In the genomic region with DNA sequence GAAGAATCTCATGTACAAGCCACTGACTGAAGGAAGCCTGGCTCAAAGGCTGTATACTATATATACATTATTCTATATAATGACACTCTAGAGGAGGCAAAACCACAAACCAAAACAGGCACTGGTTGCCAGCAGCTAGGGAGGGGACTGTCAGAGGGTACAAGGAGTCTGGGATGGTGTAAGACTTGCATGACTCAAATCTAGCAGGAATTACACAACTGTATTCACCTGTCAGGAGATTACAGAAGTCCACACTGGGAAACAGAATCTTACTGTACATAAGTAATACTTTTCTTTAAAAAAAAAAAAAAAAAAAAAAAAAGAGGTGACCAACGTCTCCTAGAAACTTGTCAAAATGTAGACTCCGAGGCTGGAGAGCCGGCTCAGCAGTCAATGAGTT, we compare ENCODE assay signal across 20 mouse cellular contexts. TPM values are rescaled to one million over a fixed set of nuclear protein-coding genes. Genes with fewer than 3 reads are reported as not detected.
A peak's percentile ranks its signal among the peaks of the same experiment; 100 is the strongest.
DNase-seq lines count a peak whose midpoint lies in the region; ATAC-seq and TF ChIP-seq lines count a peak whose summit lies in the region.
"Had no signal": no experiment of that assay in that cellular context is flagged by ENCODE, and none has a peak within 500 bp of the region (broad histone marks: within the 10 kb centered on the region; RNA-seq: fewer than 3 reads in every experiment).

No protein-coding gene starts in this region.

- H3K4me2 ChIP-seq in limb, embryonic 15.5 days = no peak overlapping the region
- H3K4me2 ChIP-seq in stomach, postnatal 0 days (replicated peaks; ENCODE audit: low read depth) = no peak overlapping the region
- H3K4me2 ChIP-seq: forebrain, embryonic 15.5 days; hindbrain, embryonic 12.5 days had no signal

- WGBS in limb, embryonic 15.5 days = 73% methylated on average over 3 of the region's 3 CpGs
- 94% methylated on average over 3 of the region's 3 CpGs for WGBS in limb, embryonic 10.5 days
- WGBS in stomach, postnatal 0 days = 71% methylated on average over 3 of the region's 3 CpGs

- TF ChIP-seq CTCF in stomach, postnatal 0 days (IDR thresholded peaks at IDR 0.05; ENCODE audit: low read depth) = no peak

- no peak overlapping the region for H3K9ac ChIP-seq in limb, embryonic 15.5 days
- no peak overlapping the region for H3K9ac ChIP-seq in stomach, postnatal 0 days (ENCODE audit: low read length)
- H3K9ac ChIP-seq: forebrain, embryonic 15.5 days; hindbrain, embryonic 12.5 days had no signal

- H3K36me3 ChIP-seq in limb, embryonic 15.5 days = 0 out of 2 replicates have a peak, but pooled peaks cover 4% of the 10 kb centered on the region
- H3K36me3 ChIP-seq in limb, embryonic 10.5 days = 0 out of 2 replicates have a peak, but pooled peaks cover 3% of the 10 kb centered on the region
- H3K36me3 ChIP-seq in stomach, postnatal 0 days (ENCODE audit: control insufficient read depth, insufficient read depth, low read length) = no peaks in the 10 kb centered on the region; the same call in 1 of the 2 replicates

- DNase-seq in limb, embryonic 10.5 days (ENCODE audit: low spot score) = no peak
- peak; percentile 39 for DNase-seq in 416B (ENCODE audit: low read depth)
- peak; percentile 19 for DNase-seq in NIH3T3 (ENCODE audit: low read depth)
- DNase-seq in stomach, postnatal 0 days (ENCODE audit: low spot score) = no peak
- DNase-seq in right cerebral cortex, postnatal 25 days = no peak
- DNase-seq in frontal cortex, postnatal 25 days (ENCODE audit: low spot score in 2 of 2) = no peak
- DNase-seq: adrenal gland, adult 2 months; adrenal gland, postnatal 25 days; cerebellum, adult 18-20 months; cerebellum, adult 9-11 months; cerebellum, postnatal 36 days; gastrocnemius, postnatal 14 days; heart, postnatal 10 days; heart, postnatal 4 days had no signal

- no peak; the same call in 1 of the 2 replicates for ATAC-seq in limb, embryonic 15.5 days (ENCODE audit: insufficient number of reproducible peaks, low FRiP score, low TSS enrichment, low read depth)
- ATAC-seq in stomach, postnatal 0 days (ENCODE audit: low FRiP score, low TSS enrichment) = no peak
- ATAC-seq: forebrain, embryonic 15.5 days; hindbrain, embryonic 16.5 days; inflammation-experienced regulatory T-cells, adult 6 months had no signal

- H3K9me3 ChIP-seq in limb, embryonic 15.5 days = no peaks in the 10 kb centered on the region
- H3K9me3 ChIP-seq in limb, embryonic 10.5 days (replicated peaks) = no peaks in the 10 kb centered on the region
- H3K9me3 ChIP-seq in stomach, postnatal 0 days (ENCODE audit: control insufficient read depth, low read length) = no peaks in the 10 kb centered on the region
- H3K9me3 ChIP-seq: forebrain, embryonic 15.5 days; hindbrain, embryonic 12.5 days had no signal

- no peaks in the 10 kb centered on the region for H3K4me1 ChIP-seq in limb, embryonic 15.5 days
- H3K4me1 ChIP-seq in limb, embryonic 10.5 days = no peaks in the 10 kb centered on the region
- no peaks in the 10 kb centered on the region for H3K4me1 ChIP-seq in stomach, postnatal 0 days (replicated peaks; ENCODE audit: control insufficient read depth, insufficient read depth)
- H3K4me1 ChIP-seq: forebrain, embryonic 15.5 days had no signal

- H3K27me3 ChIP-seq in limb, embryonic 15.5 days = no peaks in the 10 kb centered on the region
- no peaks in the 10 kb centered on the region for H3K27me3 ChIP-seq in limb, embryonic 10.5 days (ENCODE audit: low read depth, poor library complexity, severe bottlenecking)
- H3K27me3 ChIP-seq in stomach, postnatal 0 days (ENCODE audit: control insufficient read depth, insufficient read depth, low read length) = no peaks in the 10 kb centered on the region
- H3K27me3 ChIP-seq: CH12.LX; forebrain, embryonic 15.5 days; hindbrain, embryonic 12.5 days had no signal

- H3K4me3 ChIP-seq in limb, embryonic 15.5 days = no peak overlapping the region
- H3K4me3 ChIP-seq in limb, embryonic 10.5 days = no peak overlapping the region
- H3K4me3 ChIP-seq in stomach, postnatal 0 days (ENCODE audit: low read depth, low read length) = no peak overlapping the region
- H3K4me3 ChIP-seq: forebrain, embryonic 15.5 days; hindbrain, embryonic 12.5 days had no signal

- peak overlapping the region; percentile 55; the same call in 1 of the 2 replicates for H3K27ac ChIP-seq in limb, embryonic 15.5 days
- H3K27ac ChIP-seq in limb, embryonic 10.5 days = no peak overlapping the region
- peak overlapping the region; percentile 0; the same call in 1 of the 2 replicates for H3K27ac ChIP-seq in stomach, postnatal 0 days (replicated peaks)
- H3K27ac ChIP-seq: forebrain, embryonic 15.5 days; hindbrain, embryonic 12.5 days had no signal

- TF ChIP-seq EP300 in stomach, postnatal 0 days (optimal IDR thresholded peaks at IDR 0.05) = no peak

RNA-seq across cellular contexts. Expression of gene Dip2a, which starts 16.5 kb away (rescaled TPM):
- 13.7 and 14.8 TPM in 2 replicates for polyA plus RNA-seq in limb, embryonic 15.5 days (2015; fragmentation: Nextera tagmentation; extraction: Ambion mirVana)
- polyA plus RNA-seq in limb, embryonic 10.5 days (2016; fragmentation: Nextera tagmentation; extraction: Ambion mirVana) = 5.1 and 7.6 TPM in 2 replicates
- 4.0 and 4.5 TPM in 2 replicates for polyA plus RNA-seq in stomach, postnatal 0 days (2015; fragmentation: Nextera tagmentation; extraction: Ambion mirVana)

Comparison
In these comparisons a context has a peak if more than half of its experiments do, and no peak if none do; other contexts are left out.
1. DNase-seq: peak in 416B (single experiment) and NIH3T3 (single experiment); none in limb, embryonic 10.5 days (single experiment), stomach, postnatal 0 days (single experiment), right cerebral cortex, postnatal 25 days (single experiment) and frontal cortex, postnatal 25 days (0 of 2).